Mouse (Mus musculus) CD4-positive, CD25-positive, alpha-beta regulatory T cell, adult 2 months (primary cell): ENCODE data around the gene Hebp2.

Source experiments
- DNase-seq: peaks from one replicate; pipeline ENCODE4 v3.0.0-alpha.2; 2012; ENCODE audit warnings: low read depth, low spot score

Gene Hebp2

DNA sequence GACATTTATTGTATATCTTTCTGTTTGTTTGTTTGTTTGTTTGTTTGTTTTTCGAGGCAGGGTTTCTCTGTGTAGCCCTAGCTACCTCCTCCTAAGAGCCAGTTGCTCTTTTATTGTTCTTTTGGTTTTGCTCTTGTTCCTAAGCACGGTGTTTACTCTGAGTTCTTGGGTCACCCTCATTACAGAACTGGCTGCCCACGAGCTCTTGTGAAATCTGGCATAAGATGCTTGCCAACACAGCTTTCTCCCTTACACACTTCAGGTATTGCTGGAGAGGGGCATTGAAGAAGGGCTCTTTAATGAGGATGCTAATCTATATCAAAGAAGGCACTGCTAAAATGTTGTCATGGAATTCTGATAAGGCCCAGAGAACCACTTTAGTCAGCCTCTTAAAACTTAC lies 35.2 kb downstream of the Hebp2 start:
- no peak for DNase-seq

GRCm38 (mm10) chr10:18508586-18508985 lies 37.3 kb downstream of the Hebp2 start:
- no peak for DNase-seq

GRCm38 (mm10) chr10:18507869-18508473 lies 37.9 kb downstream of the Hebp2 start:
- DNase-seq = no peak

- no peak for DNase-seq
These were observed 39.4 kb downstream of the Hebp2 start for GRCm38 (mm10) chr10:18506501-18506946.

GRCm38 (mm10) chr10:18505690-18506089 lies 40.2 kb downstream of the Hebp2 start:
- DNase-seq = no peak

DNA sequence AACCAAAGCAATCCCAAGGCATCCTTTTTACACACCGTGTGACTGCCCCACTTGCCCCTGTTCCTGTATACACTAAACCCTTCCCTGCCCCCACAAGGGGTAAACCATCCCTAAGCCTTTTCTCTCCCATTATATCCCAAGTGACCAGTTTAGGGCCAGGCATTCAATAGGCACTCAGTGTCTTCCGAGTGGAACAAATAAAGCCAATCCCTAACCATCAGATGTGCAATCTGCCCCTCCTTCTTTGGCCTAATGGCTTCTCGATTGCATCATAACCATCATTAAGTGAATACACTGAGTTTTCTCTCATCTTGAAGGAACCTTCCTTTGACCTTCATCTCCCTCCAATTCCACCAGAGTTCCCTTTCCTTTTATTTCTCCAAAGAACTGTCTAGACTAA lies 43.9 kb downstream of the Hebp2 start:
- no peak for DNase-seq

DNA sequence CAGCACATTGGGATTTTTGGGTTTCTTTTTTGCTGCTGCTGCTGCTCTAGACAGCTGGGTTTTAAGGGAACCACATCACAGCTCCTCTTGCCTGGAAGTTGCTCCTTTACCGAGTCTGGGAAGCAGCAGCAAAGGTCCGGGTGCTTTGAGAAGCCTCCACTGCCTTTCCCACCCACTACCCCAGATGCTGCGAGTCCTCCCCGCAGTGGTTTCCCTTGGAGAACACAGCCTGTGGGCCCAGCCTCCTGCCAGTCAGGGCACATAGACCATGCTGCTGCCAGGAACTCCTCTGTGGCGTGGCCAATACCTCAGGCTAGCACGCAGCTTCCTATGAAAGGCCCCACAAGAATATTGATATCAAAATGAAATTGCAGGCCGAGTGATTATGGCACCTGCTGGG lies 48.8 kb downstream of the Hebp2 start:
- DNase-seq = no peak

- no peak for DNase-seq
These were observed 51.6 kb downstream of the Hebp2 start for GRCm38 (mm10) chr10:18494249-18494648.

- no peak for DNase-seq
These were observed 52.6 kb downstream of the Hebp2 start for GRCm38 (mm10) chr10:18493010-18493894.

DNA sequence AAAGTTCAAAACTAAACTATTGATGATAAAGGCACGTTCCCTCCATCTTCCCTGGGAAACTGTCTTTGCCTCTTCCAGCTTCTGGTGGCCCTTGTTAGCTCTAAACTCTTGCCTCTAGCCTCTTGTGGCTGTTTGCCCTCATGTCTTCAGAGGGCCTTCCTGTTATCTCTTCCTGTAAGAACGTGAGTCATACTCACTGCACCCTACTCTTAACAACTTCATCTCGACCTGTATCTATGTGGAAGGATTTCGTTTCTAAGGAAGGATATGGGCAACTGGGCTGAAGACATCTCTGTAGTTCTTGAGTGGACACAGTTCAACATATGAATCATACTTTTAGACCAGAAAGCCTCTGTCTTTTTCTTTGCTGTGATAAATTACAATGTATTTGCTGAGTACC lies 53.9 kb downstream of the Hebp2 start:
- DNase-seq = no peak

- no peak for DNase-seq
These were observed 55.9 kb downstream of the Hebp2 start for GRCm38 (mm10) chr10:18489936-18490335.
